Mouse (Mus musculus): Measurements from ENCODE around the gene Isg20l2. TPM values are rescaled to one million over a fixed set of nuclear protein-coding genes. Genes with fewer than 3 reads are reported as not detected.

Gene Isg20l2
- polyA plus RNA-seq, 1 experiment from 2014 or later = 62.5 TPM

DNA sequence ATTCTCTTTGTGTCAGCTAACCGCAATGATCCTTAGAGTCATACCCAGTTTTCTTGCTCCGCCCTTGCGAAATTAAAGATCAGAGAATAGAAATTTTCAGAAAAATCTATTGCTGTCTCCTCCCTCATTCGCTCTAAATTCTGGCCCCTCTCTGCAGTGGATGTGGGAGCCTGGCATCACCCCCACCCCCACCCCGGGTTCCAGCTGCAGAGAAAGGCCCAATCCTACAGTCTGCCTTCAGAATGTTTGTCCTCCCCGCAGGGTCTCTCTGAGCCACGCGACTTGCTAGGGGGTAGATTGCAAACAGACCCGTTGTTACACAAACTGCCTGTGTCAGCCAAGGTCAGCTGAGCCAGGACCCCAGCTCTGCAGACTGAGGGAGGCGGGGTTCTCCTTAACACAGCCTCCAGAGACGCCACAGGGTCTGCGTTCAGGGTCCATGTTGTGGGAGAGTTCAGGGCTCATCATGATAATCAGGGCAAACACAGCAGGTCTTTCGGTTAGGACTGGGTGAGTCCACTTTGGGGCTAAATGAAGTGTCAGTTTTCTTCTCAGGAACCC lies 19.9 kb downstream of the Isg20l2 start:
- Histone ChIP-seq H3K9ac (peak overlapping the region; percentile 21; the same call in 1 of the 2 replicates), H3K36me3 (0 out of 2 replicates have a peak, but pooled peaks cover 3% of the 10 kb centered on the region), H3K27me3 (peaks cover 26% of the 10 kb centered on the region), H3K9me3 (replicated peaks) (no peaks in the 10 kb centered on the region), H3K4me1 (peaks cover 82% of the 10 kb centered on the region), H3K4me3 (replicated peaks) (peak overlapping the region; percentile 43), H3K4me2 (peak overlapping the region; percentile 65), H3K27ac (peak overlapping the region; percentile 60; the same call in 1 of the 2 replicates)
- WGBS = 12% methylated on average over 13 of the region's 13 CpGs
- no peak for ATAC-seq (replicated peaks; ENCODE audit: low FRiP score)

- H3K4me1 ChIP-seq = peaks cover 63% of the 10 kb centered on the region
These were observed 21.8 kb downstream of the Isg20l2 start for GRCm38 (mm10) chr3:87951946-87952345.

GRCm38 (mm10) chr3:87952440-87952839 lies 22.3 kb downstream of the Isg20l2 start:
- Histone ChIP-seq H3K27ac (peak overlapping the region; percentile 78), H3K4me2 (peak overlapping the region; percentile 52), H3K4me3 (replicated peaks) (peak overlapping the region; percentile 22), H3K9me3 (replicated peaks) (no peaks in the 10 kb centered on the region), H3K9ac (peak overlapping the region; percentile 12; the same call in 1 of the 2 replicates), H3K36me3 (0 out of 2 replicates have a peak, but pooled peaks cover 3% of the 10 kb centered on the region), H3K4me1 (peaks cover 58% of the 10 kb centered on the region), H3K27me3 (peaks cover 26% of the 10 kb centered on the region)
- ATAC-seq (replicated peaks; ENCODE audit: low FRiP score) = peak; percentile 72
- 15% methylated on average over 5 of the region's 5 CpGs for WGBS

More at GRCm38 (mm10) chr3:87951946-87952345, 21.8 kb downstream of the Isg20l2 start:
- Histone ChIP-seq H3K36me3 (0 out of 2 replicates have a peak, but pooled peaks cover 3% of the 10 kb centered on the region), H3K27me3 (peaks cover 26% of the 10 kb centered on the region), H3K9me3 (replicated peaks) (no peaks in the 10 kb centered on the region), H3K9ac (peak overlapping the region; percentile 8; the same call in 1 of the 2 replicates), H3K4me2 (peak overlapping the region; percentile 52), H3K27ac (peak overlapping the region; percentile 78), H3K4me3 (replicated peaks) (peak overlapping the region; percentile 22)
- WGBS = 21% methylated on average over 12 of the region's 12 CpGs
- ATAC-seq (replicated peaks; ENCODE audit: low FRiP score) = no peak

- H3K27ac ChIP-seq = peak overlapping the region; percentile 98
- 0 out of 2 replicates have a peak, but pooled peaks cover 3% of the 10 kb centered on the region for H3K36me3 ChIP-seq
- ATAC-seq (replicated peaks; ENCODE audit: low FRiP score) = no peak
- H3K4me2 ChIP-seq = no peak overlapping the region
- H3K9me3 ChIP-seq (replicated peaks) = no peaks in the 10 kb centered on the region
- H3K4me3 ChIP-seq (replicated peaks) = no peak overlapping the region
- no peaks in the 10 kb centered on the region for H3K27me3 ChIP-seq
- WGBS = 19% methylated on average over 1 of the region's 1 CpGs
- peaks cover 38% of the 10 kb centered on the region for H3K4me1 ChIP-seq
- no peak overlapping the region for H3K9ac ChIP-seq
These were observed 27.9 kb downstream of the Isg20l2 start for GRCm38 (mm10) chr3:87958056-87958455.

DNA sequence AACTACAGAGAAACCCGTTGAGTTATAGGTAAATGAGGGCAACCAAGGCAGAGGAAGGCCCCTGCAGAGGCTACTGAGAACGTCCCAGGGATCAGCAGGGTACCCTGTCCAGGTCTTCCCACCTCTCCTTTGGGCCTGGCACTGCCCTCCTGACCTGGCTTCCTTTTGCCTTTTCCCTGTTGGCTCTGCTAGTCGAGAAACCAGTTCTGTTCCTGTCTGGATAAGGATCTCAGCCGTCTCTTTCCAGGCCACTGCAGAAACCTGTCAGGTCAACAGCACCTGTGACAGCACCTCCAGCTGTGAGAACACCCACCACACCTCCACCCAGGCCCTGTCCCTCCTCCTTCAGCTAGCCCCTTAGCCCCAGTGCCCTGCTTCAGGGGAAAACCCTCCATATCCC lies 28.4 kb downstream of the Isg20l2 start:
- no peaks in the 10 kb centered on the region for H3K27me3 ChIP-seq
- 0 out of 2 replicates have a peak, but pooled peaks cover 1% of the 10 kb centered on the region for H3K36me3 ChIP-seq
- H3K4me2 ChIP-seq = no peak overlapping the region
- no peak overlapping the region for H3K4me3 ChIP-seq (replicated peaks)
- no peaks in the 10 kb centered on the region for H3K9me3 ChIP-seq (replicated peaks)
- no peak for ATAC-seq (replicated peaks; ENCODE audit: low FRiP score)
- H3K4me1 ChIP-seq = peaks cover 33% of the 10 kb centered on the region
- H3K27ac ChIP-seq = peak overlapping the region; percentile 98
- no peak overlapping the region for H3K9ac ChIP-seq
- WGBS = 22% methylated on average over 4 of the region's 4 CpGs

GRCm38 (mm10) chr3:87958967-87959366 lies 28.9 kb downstream of the Isg20l2 start:
- H3K27ac ChIP-seq = peak overlapping the region; percentile 98
- peaks cover 32% of the 10 kb centered on the region for H3K4me1 ChIP-seq
- WGBS = 52% methylated on average over 1 of the region's 1 CpGs
- H3K36me3 ChIP-seq = no peaks in the 10 kb centered on the region
- H3K9ac ChIP-seq = no peak overlapping the region
- no peaks in the 10 kb centered on the region for H3K9me3 ChIP-seq (replicated peaks)
- no peak overlapping the region for H3K4me2 ChIP-seq
- no peak overlapping the region for H3K4me3 ChIP-seq (replicated peaks)
- ATAC-seq (replicated peaks; ENCODE audit: low FRiP score) = no peak
- no peaks in the 10 kb centered on the region for H3K27me3 ChIP-seq

DNA sequence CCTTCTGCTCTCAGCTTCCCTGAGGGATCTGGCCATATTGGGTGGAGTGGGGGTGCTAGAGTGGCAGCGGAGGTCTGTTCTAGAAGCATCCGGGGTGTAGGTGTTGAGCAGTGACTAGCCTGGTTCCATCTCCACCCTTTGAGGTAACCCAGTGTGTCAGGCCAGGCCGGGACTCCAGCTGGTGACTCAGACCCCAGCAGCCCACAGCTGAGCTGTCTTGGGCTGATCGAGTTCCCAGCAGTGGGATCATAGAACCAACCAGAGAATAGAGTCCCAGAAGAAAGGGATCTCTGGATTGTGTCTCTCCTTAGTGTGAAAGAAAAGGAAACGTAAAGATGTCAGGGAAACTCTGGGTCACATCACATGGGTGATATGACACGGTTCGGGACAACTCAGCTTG lies 29.3 kb downstream of the Isg20l2 start:
- H3K36me3 ChIP-seq = no peaks in the 10 kb centered on the region
- H3K9me3 ChIP-seq (replicated peaks) = no peaks in the 10 kb centered on the region
- H3K27ac ChIP-seq = peak overlapping the region; percentile 98
- H3K9ac ChIP-seq = no peak overlapping the region
- H3K4me2 ChIP-seq = 0 out of 2 replicates have a peak overlapping the region, but pooled peaks have one; percentile 87
- no peak overlapping the region for H3K4me3 ChIP-seq (replicated peaks)
- peaks cover 32% of the 10 kb centered on the region for H3K4me1 ChIP-seq
- no peak for ATAC-seq (replicated peaks; ENCODE audit: low FRiP score)
- WGBS = 63% methylated on average over 7 of the region's 7 CpGs
- no peaks in the 10 kb centered on the region for H3K27me3 ChIP-seq

DNA sequence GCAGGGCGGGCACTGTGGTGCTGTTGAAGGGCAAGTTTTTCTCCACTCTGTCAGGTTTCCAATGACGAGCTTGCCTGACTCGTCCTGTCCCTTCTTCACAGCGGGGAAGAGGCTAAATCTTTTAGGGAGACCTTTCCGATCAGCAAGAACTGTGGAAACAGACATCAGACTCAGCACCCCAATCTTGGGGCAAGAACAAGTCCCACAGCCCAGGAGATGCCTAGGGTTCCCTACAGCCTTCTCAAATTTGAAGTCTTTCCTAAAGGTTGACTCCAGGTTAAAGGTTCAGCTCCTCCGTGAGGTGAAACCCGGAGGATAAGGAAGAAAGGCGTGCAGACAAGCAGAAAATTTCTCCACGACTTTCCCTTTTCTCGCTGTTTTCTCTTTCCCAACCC lies 30.1 kb downstream of the Isg20l2 start:
- peaks cover 32% of the 10 kb centered on the region for H3K4me1 ChIP-seq
- peak overlapping the region; percentile 98 for H3K27ac ChIP-seq
- ATAC-seq (replicated peaks; ENCODE audit: low FRiP score) = no peak; the same call in 1 of the 2 replicates
- H3K4me3 ChIP-seq (replicated peaks) = peak overlapping the region; percentile 53
- 8% methylated on average over 10 of the region's 10 CpGs for WGBS
- peak overlapping the region; percentile 71 for H3K9ac ChIP-seq
- no peaks in the 10 kb centered on the region for H3K27me3 ChIP-seq
- H3K4me2 ChIP-seq = peak overlapping the region; percentile 87
- H3K9me3 ChIP-seq (replicated peaks) = no peaks in the 10 kb centered on the region
- no peaks in the 10 kb centered on the region for H3K36me3 ChIP-seq

GRCm38 (mm10) chr3:87960586-87961191 lies 30.6 kb downstream of the Isg20l2 start:
- WGBS = 0% methylated on average over 27 of the region's 27 CpGs
- peak; percentile 96 for ATAC-seq (replicated peaks; ENCODE audit: low FRiP score)
- H3K27ac ChIP-seq = peak overlapping the region; percentile 98
- H3K4me1 ChIP-seq = peaks cover 32% of the 10 kb centered on the region
- H3K9me3 ChIP-seq (replicated peaks) = no peaks in the 10 kb centered on the region
- H3K27me3 ChIP-seq = no peaks in the 10 kb centered on the region
- H3K4me3 ChIP-seq (replicated peaks) = peak overlapping the region; percentile 53
- peak overlapping the region; percentile 71 for H3K9ac ChIP-seq
- peak overlapping the region; percentile 87 for H3K4me2 ChIP-seq
- H3K36me3 ChIP-seq = no peaks in the 10 kb centered on the region

DNA sequence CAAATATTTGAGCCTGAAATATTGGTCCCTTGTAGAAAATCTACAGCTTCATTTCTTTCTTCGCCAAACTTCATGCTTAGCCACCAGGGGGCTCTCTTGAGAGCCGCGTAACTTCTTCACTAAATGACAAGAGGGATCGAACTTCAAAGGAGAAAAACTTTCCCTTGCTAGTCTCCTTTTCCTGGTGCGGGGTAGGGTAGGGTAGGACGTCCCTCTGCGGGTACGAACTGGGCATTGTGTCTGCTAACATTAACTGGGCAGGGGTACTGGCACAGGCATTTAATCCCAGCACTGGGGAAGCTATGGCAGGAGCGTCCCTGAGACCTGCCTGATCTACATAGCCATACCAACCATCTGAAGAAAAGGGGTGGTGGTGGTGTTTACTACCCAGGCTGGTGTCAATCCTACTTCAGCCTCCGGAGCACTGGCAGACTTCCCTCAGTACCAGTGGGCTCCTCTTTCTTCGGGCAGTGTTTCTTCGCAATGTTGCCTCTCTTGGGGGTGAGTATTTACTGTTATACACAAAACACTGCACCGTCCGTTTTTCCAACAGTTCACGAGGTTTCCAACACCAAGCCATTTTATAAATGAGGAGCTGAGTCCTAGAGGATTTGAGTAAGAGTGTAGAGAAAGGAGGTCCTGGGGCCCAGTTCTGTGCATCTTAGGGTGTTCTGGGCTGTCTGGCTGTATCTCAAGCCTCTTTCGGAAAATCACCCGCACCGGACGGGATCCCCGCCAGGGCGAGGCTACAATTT lies 40.2 kb downstream of the Isg20l2 start:
- WGBS = under 1% methylated on average over 21 of the region's 21 CpGs
- peak overlapping the region; percentile 78 for H3K9ac ChIP-seq
- no peaks in the 10 kb centered on the region for H3K9me3 ChIP-seq (replicated peaks)
- ATAC-seq (replicated peaks; ENCODE audit: low FRiP score) = 0 out of 2 replicates have a peak, but pooled peaks have one; percentile 4
- H3K36me3 ChIP-seq = peaks cover 8% of the 10 kb centered on the region
- H3K27ac ChIP-seq = peak overlapping the region; percentile 88
- peak overlapping the region; percentile 64 for H3K4me3 ChIP-seq (replicated peaks)
- H3K4me2 ChIP-seq = peak overlapping the region; percentile 97
- no peaks in the 10 kb centered on the region for H3K27me3 ChIP-seq
- peaks cover 50% of the 10 kb centered on the region for H3K4me1 ChIP-seq

DNA sequence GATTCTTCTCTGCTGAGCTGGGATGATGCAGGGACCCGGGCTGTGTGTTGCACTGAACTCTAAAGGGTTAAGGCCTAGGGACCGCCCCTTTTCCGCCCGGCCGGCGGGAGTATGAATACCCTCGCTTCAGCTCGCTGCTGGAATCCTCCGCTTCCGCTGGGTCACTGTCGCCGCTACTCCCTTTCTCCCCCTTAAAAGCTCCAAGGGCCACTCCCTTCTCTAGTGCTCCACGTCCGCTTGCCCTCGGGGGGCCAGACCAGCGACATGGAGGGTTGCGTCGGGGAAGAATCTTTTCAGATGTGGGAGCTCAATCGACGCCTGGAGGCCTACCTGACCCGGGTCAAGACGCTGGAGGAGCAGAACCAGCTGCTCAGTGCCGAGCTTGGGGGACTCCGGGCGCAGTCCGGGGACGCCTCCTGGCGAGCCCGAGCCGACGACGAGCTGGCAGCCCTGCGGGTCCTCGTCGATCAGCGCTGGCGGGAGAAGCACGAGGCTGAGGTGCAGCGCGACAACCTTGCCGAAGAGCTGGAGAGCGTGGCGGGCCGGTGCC lies 40.9 kb downstream of the Isg20l2 start, which contains the start of gene Nes:
Nes (plus strand) TSS at position 140 of the 550 bp plus-strand sequence.
- Histone ChIP-seq H3K27ac (peak within 1 kb of the TSS; percentile 88), H3K9me3 (replicated peaks) (no peaks in the 10 kb centered on the region), H3K36me3 (peaks cover 15% of the 10 kb centered on the region), H3K4me3 (replicated peaks) (peak within 1 kb of the TSS; percentile 64), H3K4me1 (peaks cover 50% of the 10 kb centered on the region), H3K4me2 (peak within 1 kb of the TSS; percentile 97), H3K27me3 (no peaks in the 10 kb centered on the region), H3K9ac (peak within 1 kb of the TSS; percentile 78)
- peak; percentile 72 for ATAC-seq (replicated peaks; ENCODE audit: low FRiP score)
- WGBS = under 1% methylated on average over 44 of the region's 44 CpGs
